Mouse (Mus musculus): ENCODE measurements around the gene Irx5. TPM values are rescaled to one million over a fixed set of nuclear protein-coding genes. Genes with fewer than 3 reads are reported as not detected.
A peak's percentile ranks its signal among the peaks of the same experiment; 100 is the strongest.

Irx5 gene
- total and polyA plus RNA-seq, 2 experiments, result not detected

DNA sequence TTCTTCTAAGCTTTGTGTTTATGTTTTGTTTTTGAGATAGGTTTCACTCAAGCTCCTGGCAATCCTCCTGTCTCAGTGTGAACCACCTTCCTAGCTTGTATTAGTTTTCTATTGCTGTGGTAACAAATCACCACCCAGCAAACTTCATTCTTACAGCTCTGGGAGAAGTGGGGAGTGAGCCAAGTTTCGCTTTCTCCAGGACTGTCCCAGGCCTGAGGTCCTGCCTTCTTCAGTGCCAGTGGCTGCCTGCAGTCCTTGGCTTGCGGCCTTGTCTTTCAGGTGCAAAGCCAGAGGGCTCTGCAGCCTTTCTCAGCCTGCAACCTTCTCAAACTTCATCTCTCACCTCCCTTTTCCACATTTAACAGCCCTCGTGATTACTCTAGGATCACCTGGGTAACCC, 25.6 kb upstream of the Irx5 start:
- Histone ChIP-seq H3K27ac (replicated peaks; ENCODE audit: insufficient read depth, low read depth, low read length) (no peak overlapping the region), H3K36me3 (ENCODE audit: control insufficient read depth, insufficient read depth, low read length) (no peaks in the 10 kb centered on the region), H3K4me3 (ENCODE audit: insufficient read depth, low read depth, low read length) (no peak overlapping the region), H3K4me1 (ENCODE audit: control insufficient read depth, insufficient read depth, low read length) (no peaks in the 10 kb centered on the region), H3K9ac (ENCODE audit: low read depth, low read length) (no peak overlapping the region), H3K27me3 (ENCODE audit: control insufficient read depth, insufficient read depth, low read length) (no peaks in the 10 kb centered on the region), H3K79me2 (ENCODE audit: control insufficient read depth, insufficient read depth, low read length) (no peaks in the 10 kb centered on the region)
- TF ChIP-seq CTCF (IDR thresholded peaks at IDR 0.05; ENCODE audit: low read depth, low read length), result no peak
- TF ChIP-seq POLR2A (IDR thresholded peaks at IDR 0.05; ENCODE audit: extremely low read depth, insufficient read depth, low read length), result no peak
- 81% methylated on average over 3 of the region's 3 CpGs for WGBS
- DNase-seq (ENCODE audit: extremely low read depth, low read depth, low spot score), result peak; percentile 14

DNA sequence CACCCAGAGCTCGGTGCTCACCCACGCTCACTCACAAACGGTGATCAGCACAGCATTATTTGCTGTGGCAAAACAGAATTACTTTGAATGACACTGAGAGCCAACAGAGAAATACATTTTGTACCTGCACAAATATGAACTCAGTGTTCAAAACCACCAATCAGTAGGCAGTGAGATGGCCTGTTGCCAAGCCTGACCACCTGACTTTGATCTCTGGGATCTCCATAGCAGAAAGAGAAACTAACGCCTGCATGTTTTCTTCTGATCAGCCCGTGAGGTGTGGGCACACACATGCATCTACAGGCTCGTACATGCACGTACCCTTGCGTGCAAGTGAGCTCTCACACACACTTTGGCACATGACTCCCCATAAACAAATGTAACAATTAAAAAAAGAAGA, 24.0 kb upstream of the Irx5 start:
- 86% methylated on average over 8 of the region's 8 CpGs for WGBS
- no peak overlapping the region for H3K4me3 ChIP-seq (ENCODE audit: insufficient read depth, low read depth, low read length)
- H3K27ac ChIP-seq (replicated peaks; ENCODE audit: insufficient read depth, low read depth, low read length), result no peak overlapping the region
- H3K4me1 ChIP-seq (ENCODE audit: control insufficient read depth, insufficient read depth, low read length), result no peaks in the 10 kb centered on the region
- no peak overlapping the region for H3K9ac ChIP-seq (ENCODE audit: low read depth, low read length)
- no peaks in the 10 kb centered on the region for H3K79me2 ChIP-seq (ENCODE audit: control insufficient read depth, insufficient read depth, low read length)
- no peak for DNase-seq (ENCODE audit: extremely low read depth, low read depth, low spot score)
- no peaks in the 10 kb centered on the region for H3K36me3 ChIP-seq (ENCODE audit: control insufficient read depth, insufficient read depth, low read length)
- no peaks in the 10 kb centered on the region for H3K27me3 ChIP-seq (ENCODE audit: control insufficient read depth, insufficient read depth, low read length)
- TF ChIP-seq CTCF (IDR thresholded peaks at IDR 0.05; ENCODE audit: low read depth, low read length) (no peak), POLR2A (IDR thresholded peaks at IDR 0.05; ENCODE audit: extremely low read depth, insufficient read depth, low read length) (no peak)

DNA sequence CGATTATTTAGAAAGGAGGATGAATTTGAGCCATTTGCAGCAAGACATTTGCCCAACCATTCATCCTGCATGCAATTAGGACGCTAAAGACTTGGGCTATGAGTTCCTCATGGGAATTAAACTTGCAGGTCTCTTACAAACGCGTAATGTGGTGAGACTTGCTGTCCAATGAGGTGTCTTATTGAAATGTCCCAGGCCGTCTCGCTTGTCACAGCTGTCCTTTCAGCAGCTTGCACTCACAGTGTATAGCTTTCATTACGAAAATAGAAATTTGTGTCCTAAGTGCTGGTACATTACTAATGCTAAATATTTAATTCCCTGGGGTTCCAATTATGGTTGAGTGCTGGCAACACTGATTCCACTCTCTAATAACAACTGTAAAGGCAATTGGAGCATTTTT, 22.3 kb upstream of the Irx5 start:
- no peak for DNase-seq (ENCODE audit: extremely low read depth, low read depth, low spot score)
- WGBS, result 94% methylated on average over 7 of the region's 7 CpGs
- Histone ChIP-seq H3K9ac (ENCODE audit: low read depth, low read length) (no peak overlapping the region), H3K79me2 (ENCODE audit: control insufficient read depth, insufficient read depth, low read length) (no peaks in the 10 kb centered on the region), H3K27me3 (ENCODE audit: control insufficient read depth, insufficient read depth, low read length) (no peaks in the 10 kb centered on the region), H3K4me3 (ENCODE audit: insufficient read depth, low read depth, low read length) (no peak overlapping the region), H3K4me1 (ENCODE audit: control insufficient read depth, insufficient read depth, low read length) (no peaks in the 10 kb centered on the region), H3K36me3 (ENCODE audit: control insufficient read depth, insufficient read depth, low read length) (no peaks in the 10 kb centered on the region), H3K27ac (replicated peaks; ENCODE audit: insufficient read depth, low read depth, low read length) (no peak overlapping the region)
- TF ChIP-seq POLR2A (IDR thresholded peaks at IDR 0.05; ENCODE audit: extremely low read depth, insufficient read depth, low read length) (no peak), CTCF (IDR thresholded peaks at IDR 0.05; ENCODE audit: low read depth, low read length) (no peak)

GRCm38 (mm10) chr8:92336041-92336440, 21.4 kb upstream of the Irx5 start:
- Histone ChIP-seq H3K79me2 (ENCODE audit: control insufficient read depth, insufficient read depth, low read length) (no peaks in the 10 kb centered on the region), H3K27me3 (ENCODE audit: control insufficient read depth, insufficient read depth, low read length) (no peaks in the 10 kb centered on the region), H3K4me3 (ENCODE audit: insufficient read depth, low read depth, low read length) (no peak overlapping the region), H3K27ac (replicated peaks; ENCODE audit: insufficient read depth, low read depth, low read length) (no peak overlapping the region), H3K4me1 (ENCODE audit: control insufficient read depth, insufficient read depth, low read length) (no peaks in the 10 kb centered on the region), H3K9ac (ENCODE audit: low read depth, low read length) (no peak overlapping the region), H3K36me3 (ENCODE audit: control insufficient read depth, insufficient read depth, low read length) (no peaks in the 10 kb centered on the region)
- 80% methylated on average over 6 of the region's 6 CpGs for WGBS
- no peak for DNase-seq (ENCODE audit: extremely low read depth, low read depth, low spot score)
- TF ChIP-seq CTCF (IDR thresholded peaks at IDR 0.05; ENCODE audit: low read depth, low read length) (no peak), POLR2A (IDR thresholded peaks at IDR 0.05; ENCODE audit: extremely low read depth, insufficient read depth, low read length) (no peak)

- Histone ChIP-seq H3K9ac (ENCODE audit: low read depth, low read length) (no peak overlapping the region), H3K79me2 (ENCODE audit: control insufficient read depth, insufficient read depth, low read length) (no peaks in the 10 kb centered on the region), H3K27ac (replicated peaks; ENCODE audit: insufficient read depth, low read depth, low read length) (no peak overlapping the region), H3K4me1 (ENCODE audit: control insufficient read depth, insufficient read depth, low read length) (no peaks in the 10 kb centered on the region), H3K4me3 (ENCODE audit: insufficient read depth, low read depth, low read length) (no peak overlapping the region), H3K27me3 (ENCODE audit: control insufficient read depth, insufficient read depth, low read length) (no peaks in the 10 kb centered on the region), H3K36me3 (ENCODE audit: control insufficient read depth, insufficient read depth, low read length) (no peaks in the 10 kb centered on the region)
- no peak for TF ChIP-seq CTCF (IDR thresholded peaks at IDR 0.05; ENCODE audit: low read depth, low read length)
- no peak for TF ChIP-seq POLR2A (IDR thresholded peaks at IDR 0.05; ENCODE audit: extremely low read depth, insufficient read depth, low read length)
- no peak for DNase-seq (ENCODE audit: extremely low read depth, low read depth, low spot score)
- 95% methylated on average over 4 of the region's 4 CpGs for WGBS
Observed at GRCm38 (mm10) chr8:92343544-92343943, 13.9 kb upstream of the Irx5 start.

- DNase-seq (ENCODE audit: extremely low read depth, low read depth, low spot score), result no peak
- WGBS, result 92% methylated on average over 11 of the region's 11 CpGs
Observed at GRCm38 (mm10) chr8:92349898-92350486, 7.4 kb upstream of the Irx5 start.

More at GRCm38 (mm10) chr8:92349898-92350486, 7.4 kb upstream of the Irx5 start:
- H3K79me2 ChIP-seq (ENCODE audit: control insufficient read depth, insufficient read depth, low read length), result no peaks in the 10 kb centered on the region
- no peak overlapping the region for H3K9ac ChIP-seq (ENCODE audit: low read depth, low read length)
- TF ChIP-seq CTCF (IDR thresholded peaks at IDR 0.05; ENCODE audit: low read depth, low read length) (no peak), POLR2A (IDR thresholded peaks at IDR 0.05; ENCODE audit: extremely low read depth, insufficient read depth, low read length) (no peak)
- no peak overlapping the region for H3K4me3 ChIP-seq (ENCODE audit: insufficient read depth, low read depth, low read length)
- no peaks in the 10 kb centered on the region for H3K4me1 ChIP-seq (ENCODE audit: control insufficient read depth, insufficient read depth, low read length)
- H3K27me3 ChIP-seq (ENCODE audit: control insufficient read depth, insufficient read depth, low read length), result peaks cover 3% of the 10 kb centered on the region; the same call in 1 of the 2 replicates
- no peaks in the 10 kb centered on the region for H3K36me3 ChIP-seq (ENCODE audit: control insufficient read depth, insufficient read depth, low read length)
- H3K27ac ChIP-seq (replicated peaks; ENCODE audit: insufficient read depth, low read depth, low read length), result no peak overlapping the region
